Mouse (Mus musculus): ENCODE measurements around the gene Txndc9.

DNA sequence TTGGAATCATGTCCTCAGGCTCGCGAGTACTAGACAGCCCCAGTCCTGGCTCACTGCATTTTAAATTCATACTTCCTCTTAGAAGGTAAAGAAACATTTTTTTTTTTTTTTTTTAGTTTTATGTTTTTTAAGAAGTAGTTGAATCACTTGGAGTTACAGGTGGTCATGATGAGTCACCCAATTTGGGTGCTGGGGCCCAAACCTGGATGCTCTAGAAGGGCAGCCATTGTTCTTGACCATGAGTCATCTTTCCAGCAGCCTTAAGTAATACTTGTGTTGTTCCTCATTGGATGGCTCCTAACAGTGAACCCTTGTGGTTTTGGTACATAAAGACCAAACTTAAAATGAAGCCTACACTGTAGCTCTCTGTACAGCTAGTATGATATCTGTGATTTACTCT, 41.2 kb upstream of the Txndc9 start:
- TF ChIP-seq GATA1 (IDR thresholded peaks at IDR 0.05; ENCODE audit: borderline replicate concordance, low read length) (no peak), FLI1 (IDR thresholded peaks at IDR 0.05; ENCODE audit: low read length) (no peak)

Measured in megakaryocyte, embryonic 14.5 days (primary cell).